ENCODE assay signal across 8 mouse cellular contexts in genomic region chr17:79580264-79580920, GRCm38 (mm10). TPM values are rescaled to one million over a fixed set of nuclear protein-coding genes. Genes with fewer than 3 reads are reported as not detected.
DNase-seq lines count a peak whose midpoint lies in the region; ATAC-seq and TF ChIP-seq lines count a peak whose summit lies in the region.

No protein-coding gene starts in this region.

- H3K27ac ChIP-seq in forebrain, postnatal 0 days (ENCODE audit: low read depth, low read length): no peak overlapping the region
- no peak overlapping the region for H3K27ac ChIP-seq in hindbrain, embryonic 10.5 days
- no peak overlapping the region for H3K27ac ChIP-seq in lung, embryonic 15.5 days

- no peaks in the 10 kb centered on the region for H3K36me3 ChIP-seq in forebrain, postnatal 0 days (ENCODE audit: insufficient read depth)
- no peaks in the 10 kb centered on the region for H3K36me3 ChIP-seq in hindbrain, embryonic 10.5 days
- H3K36me3 ChIP-seq in lung, embryonic 15.5 days: no peaks in the 10 kb centered on the region

- H3K9ac ChIP-seq in forebrain, postnatal 0 days: no peak overlapping the region
- no peak overlapping the region for H3K9ac ChIP-seq in lung, embryonic 15.5 days

- peak; percentile 94 for ATAC-seq in forebrain, postnatal 0 days
- ATAC-seq in lung, embryonic 15.5 days (ENCODE audit: borderline replicate concordance, extremely low read depth, low FRiP score, low TSS enrichment): peak; percentile 81

- peak; percentile 90 for TF ChIP-seq CTCF in forebrain, postnatal 0 days (IDR thresholded peaks at IDR 0.05; ENCODE audit: low read depth)

- WGBS in forebrain, postnatal 0 days: 55% methylated on average over 6 of the region's 6 CpGs
- 65% methylated on average over 6 of the region's 6 CpGs for WGBS in hindbrain, embryonic 10.5 days
- WGBS in lung, embryonic 15.5 days: 62% methylated on average over 6 of the region's 6 CpGs

- H3K4me2 ChIP-seq in forebrain, postnatal 0 days (ENCODE audit: low read depth): no peak overlapping the region
- no peak overlapping the region for H3K4me2 ChIP-seq in lung, embryonic 15.5 days

- no peaks in the 10 kb centered on the region for H3K4me1 ChIP-seq in forebrain, postnatal 0 days (ENCODE audit: insufficient read depth)
- H3K4me1 ChIP-seq in hindbrain, embryonic 10.5 days (replicated peaks): no peaks in the 10 kb centered on the region
- H3K4me1 ChIP-seq in lung, embryonic 15.5 days: no peaks in the 10 kb centered on the region

- peak; percentile 26 for DNase-seq in MEL-GATA-1-ER (ENCODE audit: extremely low read depth, low read depth)
- DNase-seq in cerebellum, adult 18-20 months: peak; percentile 69
- peak; percentile 86 for DNase-seq in forebrain, postnatal 0 days
- DNase-seq in hindbrain, embryonic 10.5 days (ENCODE audit: low spot score): peak; percentile 82
- DNase-seq in layer of hippocampus, adult 8-10 months (ENCODE audit: low spot score in 2 of 2): peak; percentile 40 to 72
- peak; percentile 70 for DNase-seq in ovary, postnatal 14 days (ENCODE audit: low spot score)
- DNase-seq in thymus, postnatal 14 days: peak; percentile 70

- no peaks in the 10 kb centered on the region for H3K27me3 ChIP-seq in forebrain, postnatal 0 days (ENCODE audit: insufficient read depth, low read length)
- H3K27me3 ChIP-seq in hindbrain, embryonic 10.5 days (ENCODE audit: insufficient read depth, poor library complexity, severe bottlenecking): no peaks in the 10 kb centered on the region
- H3K27me3 ChIP-seq in lung, embryonic 15.5 days: no peaks in the 10 kb centered on the region

- H3K4me3 ChIP-seq in forebrain, postnatal 0 days (ENCODE audit: low read depth, low read length): no peak overlapping the region
- H3K4me3 ChIP-seq in hindbrain, embryonic 10.5 days: no peak overlapping the region
- H3K4me3 ChIP-seq in lung, embryonic 15.5 days: no peak overlapping the region

- H3K9me3 ChIP-seq in forebrain, postnatal 0 days (ENCODE audit: low read length): no peaks in the 10 kb centered on the region
- H3K9me3 ChIP-seq in hindbrain, embryonic 10.5 days: no peaks in the 10 kb centered on the region
- no peaks in the 10 kb centered on the region for H3K9me3 ChIP-seq in lung, embryonic 15.5 days

RNA-seq across cellular contexts. Expression of gene Rmdn2, which starts 31.3 kb away (rescaled TPM):
- 5.8 and 12.0 TPM in 2 replicates for total RNA-seq in forebrain, postnatal 0 days (2014; rRNA removed)
- polyA plus RNA-seq in forebrain, postnatal 0 days (2015; fragmentation: Nextera tagmentation; extraction: Ambion mirVana): 7.3 and 9.4 TPM in 2 replicates
- polyA plus RNA-seq in hindbrain, embryonic 10.5 days (2016; fragmentation: Nextera tagmentation; extraction: Ambion mirVana): 5.0 and 6.2 TPM in 2 replicates
- 10 to 100 TPM in 2 of 4 experiments, 1 to 10 TPM in 2; 8.9 to 11.3 (median 10.0) TPM for total RNA-seq in layer of hippocampus, adult 8-10 months (2022)
- polyA plus RNA-seq in lung, embryonic 15.5 days (2015; fragmentation: Nextera tagmentation; extraction: Ambion mirVana): 18.9 and 20.5 TPM in 2 replicates

Comparison
In these comparisons a context has a peak if more than half of its experiments do, and no peak if none do; other contexts are left out.
1. DNase-seq: peak in every context shown above with its lines; median percentile 86 in forebrain, postnatal 0 days; 82 in hindbrain, embryonic 10.5 days; 70 in ovary, postnatal 14 days; 70 in thymus, postnatal 14 days; 69 in cerebellum, adult 18-20 months; 56 in layer of hippocampus, adult 8-10 months; 26 in MEL-GATA-1-ER.